Mouse (Mus musculus): ENCODE measurements at regions not wholly inside any gene's neighbourhood (a gene's known extent, or its start where the extent isn't known, plus 50 kb on each side); places are given as distances from the start of the nearest gene placed in this dataset.

GRCm38 (mm10) chr7:72926772-72927380, 448.4 kb upstream of the Rgma start:
- DNase-seq (ENCODE audit: low spot score), result no peak

GRCm38 (mm10) chr7:72938842-72939241, 436.5 kb upstream of the Rgma start:
- DNase-seq (ENCODE audit: low spot score), result no peak

GRCm38 (mm10) chr7:72947531-72947930, 427.8 kb upstream of the Rgma start:
- DNase-seq (ENCODE audit: low spot score), result no peak

GRCm38 (mm10) chr7:72948026-72948425, 427.3 kb upstream of the Rgma start:
- DNase-seq (ENCODE audit: low spot score), result no peak

GRCm38 (mm10) chr7:72948666-72949065, 426.6 kb upstream of the Rgma start:
- no peak for DNase-seq (ENCODE audit: low spot score)

- no peak for DNase-seq (ENCODE audit: low spot score)
These were observed 425.4 kb upstream of the Rgma start for GRCm38 (mm10) chr7:72949886-72950285.

GRCm38 (mm10) chr7:72957674-72958073, 417.6 kb upstream of the Rgma start:
- DNase-seq (ENCODE audit: low spot score), result no peak

- no peak for DNase-seq (ENCODE audit: low spot score)
These were observed 414.0 kb upstream of the Rgma start for GRCm38 (mm10) chr7:72961321-72961720.

- no peak for DNase-seq (ENCODE audit: low spot score)
These were observed 412.5 kb upstream of the Rgma start for GRCm38 (mm10) chr7:72962815-72963214.

GRCm38 (mm10) chr7:72963908-72964307, 411.4 kb upstream of the Rgma start:
- DNase-seq (ENCODE audit: low spot score), result no peak

GRCm38 (mm10) chr7:72968193-72968592, 407.1 kb upstream of the Rgma start:
- DNase-seq (ENCODE audit: low spot score), result no peak

- no peak for DNase-seq (ENCODE audit: low spot score)
These were observed 403.6 kb upstream of the Rgma start for GRCm38 (mm10) chr7:72971506-72972267.

- DNase-seq (ENCODE audit: low spot score), result no peak
These were observed 402.9 kb upstream of the Rgma start for GRCm38 (mm10) chr7:72972397-72972796.

GRCm38 (mm10) chr7:72973771-72974170, 401.5 kb upstream of the Rgma start:
- no peak for DNase-seq (ENCODE audit: low spot score)

GRCm38 (mm10) chr7:72974384-72974783, 400.9 kb upstream of the Rgma start:
- no peak for DNase-seq (ENCODE audit: low spot score)

GRCm38 (mm10) chr7:72990559-72991429, 384.5 kb upstream of the Rgma start:
- DNase-seq (ENCODE audit: low spot score), result no peak

- DNase-seq (ENCODE audit: low spot score), result no peak
These were observed 376.9 kb upstream of the Rgma start for GRCm38 (mm10) chr7:72998374-72998773.

GRCm38 (mm10) chr7:73019151-73019550, 356.2 kb upstream of the Rgma start:
- no peak for DNase-seq (ENCODE audit: low spot score)

- DNase-seq (ENCODE audit: low spot score), result no peak
These were observed 355.4 kb upstream of the Rgma start for GRCm38 (mm10) chr7:73019764-73020354.

GRCm38 (mm10) chr7:73021786-73022185, 353.5 kb upstream of the Rgma start:
- no peak for DNase-seq (ENCODE audit: low spot score)

GRCm38 (mm10) chr7:73025640-73026039, 349.7 kb upstream of the Rgma start:
- no peak for DNase-seq (ENCODE audit: low spot score)

GRCm38 (mm10) chr7:73028952-73029351, 346.4 kb upstream of the Rgma start:
- DNase-seq (ENCODE audit: low spot score), result no peak
